Comparison of ENCODE assay signal across 9 mouse cellular contexts in the genomic region with DNA sequence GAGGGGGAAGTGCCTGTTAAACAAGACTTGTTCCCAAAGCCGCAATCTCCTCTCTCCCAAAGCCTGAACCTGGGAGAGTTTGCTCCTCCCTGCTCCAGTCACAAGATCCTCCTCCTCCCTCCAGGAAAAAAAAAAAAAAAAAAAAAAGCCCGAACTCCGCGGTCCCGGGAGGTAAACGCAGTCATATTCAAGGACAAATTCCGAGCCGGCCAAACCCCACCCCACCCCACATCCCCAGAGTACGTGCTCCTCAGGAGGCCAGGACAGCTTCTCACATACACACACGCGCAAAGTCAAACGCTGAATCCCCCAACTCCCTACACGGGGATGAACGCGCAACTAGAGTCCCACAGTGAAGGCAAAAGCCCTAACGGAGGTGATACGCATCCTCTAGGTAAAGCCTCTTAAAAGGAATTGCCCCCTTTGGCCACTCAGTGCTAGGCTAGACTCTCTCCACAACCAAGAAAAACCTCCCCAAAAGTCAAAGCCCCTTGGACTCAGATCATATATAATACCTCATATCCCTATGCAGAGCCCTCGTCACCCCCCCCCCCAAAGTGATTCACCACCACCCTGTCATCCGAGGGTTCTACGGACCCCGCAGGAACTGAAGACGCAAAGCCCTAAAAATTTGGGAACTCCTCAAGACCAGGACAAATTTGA. TPM values are rescaled to one million over a fixed set of nuclear protein-coding genes. Genes with fewer than 3 reads are reported as not detected.
DNase-seq lines count a peak whose midpoint lies in the region; ATAC-seq lines count a peak whose summit lies in the region.
"Had no signal": no experiment of that assay in that cellular context is flagged by ENCODE, and none has a peak within 500 bp of the region (broad histone marks: within the 10 kb centered on the region; RNA-seq: fewer than 3 reads in every experiment).

No protein-coding gene starts in this region.

- H3K9me3 ChIP-seq in megakaryocyte, embryonic 14.5 days, result 0 out of 2 replicates have a peak, but pooled peaks cover 4% of the 10 kb centered on the region
- H3K9me3 ChIP-seq in limb, embryonic 11.5 days (ENCODE audit: control insufficient read depth, low read length), result no peaks in the 10 kb centered on the region

- intact Hi-C loops in left cerebral cortex, postnatal 14 days (cut with DNase I), result loop anchor here (5.0 kb wide), 1 partner anchor 58 kb away; a partner anchor contains a TSS

- DNase-seq in cerebellum, adult 11 months, result no peak
- DNase-seq in limb, embryonic 11.5 days (ENCODE audit: low spot score), result no peak
- DNase-seq in telencephalon, adult 2 months (ENCODE audit: low read depth, low spot score), result peak; percentile 72
- DNase-seq in left cerebral cortex, postnatal 14 days (ENCODE audit: low spot score in 2 of 2), result no peak
- no peak for DNase-seq in frontal cortex, postnatal 25 days (ENCODE audit: low spot score in 2 of 2)

- H3K27me3 ChIP-seq in megakaryocyte, embryonic 14.5 days (replicated peaks), result peaks cover 87% of the 10 kb centered on the region
- peaks cover 62% of the 10 kb centered on the region for H3K27me3 ChIP-seq in limb, embryonic 11.5 days (ENCODE audit: control insufficient read depth, insufficient read depth, low read length)

- H3K4me3 ChIP-seq in megakaryocyte, embryonic 14.5 days (replicated peaks), result peak overlapping the region; percentile 69
- peak overlapping the region; percentile 37 for H3K4me3 ChIP-seq in limb, embryonic 11.5 days (ENCODE audit: low read depth, low read length)

- peak overlapping the region; percentile 75; the same call in 1 of the 2 replicates for H3K4me2 ChIP-seq in limb, embryonic 11.5 days (ENCODE audit: low read depth, severe bottlenecking)

- no peak overlapping the region for H3K9ac ChIP-seq in limb, embryonic 11.5 days (ENCODE audit: low read length)

- H3K27ac ChIP-seq in limb, embryonic 11.5 days (replicated peaks; ENCODE audit: low read depth, low read length), result no peak overlapping the region

- 2% methylated on average over 22 of the region's 22 CpGs for WGBS in limb, embryonic 11.5 days

- ATAC-seq in cerebellum, adult (ENCODE audit: insufficient number of reproducible peaks, low FRiP score, low TSS enrichment), result peak; percentile 21; the same call in 1 of the 2 replicates
- no peak for ATAC-seq in megakaryocyte, adult 5-6 weeks (ENCODE audit: poor library complexity, severe bottlenecking)
- no peak for ATAC-seq in limb, embryonic 11.5 days (ENCODE audit: insufficient number of reproducible peaks, low FRiP score, low TSS enrichment, low read depth)

- H3K36me3 ChIP-seq in megakaryocyte, embryonic 14.5 days (replicated peaks; ENCODE audit: low read length), result no peaks in the 10 kb centered on the region
- no peaks in the 10 kb centered on the region for H3K36me3 ChIP-seq in limb, embryonic 11.5 days (ENCODE audit: control insufficient read depth, insufficient read depth, low read length)

- H3K4me1 ChIP-seq in megakaryocyte, embryonic 14.5 days, result peaks cover 22% of the 10 kb centered on the region
- H3K4me1 ChIP-seq in limb, embryonic 11.5 days (ENCODE audit: control insufficient read depth, insufficient read depth, low read length), result peaks cover 4% of the 10 kb centered on the region; the same call in 1 of the 2 replicates

RNA-seq across cellular contexts. Expression of a gene that starts 38.4 kb away (rescaled TPM):
- polyA plus RNA-seq in megakaryocyte, embryonic 14.5 days (2012; ENCODE audit: insufficient read depth, low replicate concordance), result 1.4 and 7.6 TPM in 2 replicates
- total RNA-seq in megakaryocyte, adult 5-6 weeks (2015), result not detected in 2 replicates
- total RNA-seq in megakaryocyte, adult 5-6 weeks (2017), result not detected in 2 replicates
- 0.52 TPM in 1 of 2 replicates, not detected in the other for polyA plus RNA-seq in limb, embryonic 11.5 days (2014; fragmentation: Nextera tagmentation; extraction: Ambion mirVana)
- not detected for total RNA-seq in left cerebral cortex, postnatal 14 days (2021)
- total RNA-seq: common myeloid progenitor, adult 5-6 weeks had no signal

RNA-seq across cellular contexts. Expression of a gene that starts 39.8 kb away (rescaled TPM):
- 214 and 344 TPM in 2 replicates for polyA plus RNA-seq in megakaryocyte, embryonic 14.5 days (2012; ENCODE audit: insufficient read depth, low replicate concordance)
- 42.6 and 43.6 TPM in 2 replicates for total RNA-seq in megakaryocyte, adult 5-6 weeks (2015)
- 30.9 and 34.0 TPM in 2 replicates for total RNA-seq in megakaryocyte, adult 5-6 weeks (2017)
- polyA plus RNA-seq in limb, embryonic 11.5 days (2014; fragmentation: Nextera tagmentation; extraction: Ambion mirVana), result 46.5 and 50.9 TPM in 2 replicates
- 10 to 100 TPM; 22.2 to 27.4 TPM for total RNA-seq in left cerebral cortex, postnatal 14 days (2021)

RNA-seq across cellular contexts. Expression of a gene that starts 51.8 kb away (rescaled TPM):
- 0.27 and 0.45 TPM in 2 replicates for polyA plus RNA-seq in megakaryocyte, embryonic 14.5 days (2012; ENCODE audit: insufficient read depth, low replicate concordance)
- total RNA-seq in megakaryocyte, adult 5-6 weeks (2015), result 0.13 and 0.32 TPM in 2 replicates
- 0.07 and 0.20 TPM in 2 replicates for total RNA-seq in megakaryocyte, adult 5-6 weeks (2017)
- polyA plus RNA-seq in limb, embryonic 11.5 days (2014; fragmentation: Nextera tagmentation; extraction: Ambion mirVana), result 0.15 and 0.27 TPM in 2 replicates
- 100 to 1,000 TPM; 128 to 132 TPM for total RNA-seq in left cerebral cortex, postnatal 14 days (2021)
- total RNA-seq: common myeloid progenitor, adult 5-6 weeks had no signal

RNA-seq across cellular contexts. Expression of a gene that starts 52.1 kb away (rescaled TPM):
- polyA plus RNA-seq in megakaryocyte, embryonic 14.5 days (2012; ENCODE audit: insufficient read depth, low replicate concordance), result 330 and 332 TPM in 2 replicates
- total RNA-seq in megakaryocyte, adult 5-6 weeks (2015), result 35.3 and 42.0 TPM in 2 replicates
- 15.5 and 16.2 TPM in 2 replicates for total RNA-seq in megakaryocyte, adult 5-6 weeks (2017)
- polyA plus RNA-seq in limb, embryonic 11.5 days (2014; fragmentation: Nextera tagmentation; extraction: Ambion mirVana), result 29.0 and 30.5 TPM in 2 replicates
- 10 to 100 TPM; 11.7 to 13.0 TPM for total RNA-seq in left cerebral cortex, postnatal 14 days (2021)

RNA-seq across cellular contexts. Expression of a gene that starts 58.2 kb away (rescaled TPM):
- 0.28 TPM in 1 of 2 replicates, not detected in the other for polyA plus RNA-seq in megakaryocyte, embryonic 14.5 days (2012; ENCODE audit: insufficient read depth, low replicate concordance)
- total RNA-seq in megakaryocyte, adult 5-6 weeks (2015), result not detected in 2 replicates
- total RNA-seq in megakaryocyte, adult 5-6 weeks (2017), result not detected in 2 replicates
- polyA plus RNA-seq in limb, embryonic 11.5 days (2014; fragmentation: Nextera tagmentation; extraction: Ambion mirVana), result 10.8 and 14.0 TPM in 2 replicates
- total RNA-seq in left cerebral cortex, postnatal 14 days (2021), result 10 to 100 TPM; 62.5 to 62.6 TPM
- total RNA-seq: common myeloid progenitor, adult 5-6 weeks had no signal

Comparison
In these comparisons a context has a peak if more than half of its experiments do, and no peak if none do; other contexts are left out.
1. RNA of a gene that starts 51.8 kb away (total RNA-seq): 128 to 132 TPM in left cerebral cortex, postnatal 14 days; 0.07 to 0.32 TPM in megakaryocyte, adult 5-6 weeks; every median in the first group is over 10 times any median in the second.